Mouse (Mus musculus): ENCODE results near the gene Sp110.
"Not testable (repeated sequence)": the region's sequence is repeated elsewhere in the genome, so short reads cannot be mapped to it uniquely, and the experiment has no call there.

Gene Sp110

DNA sequence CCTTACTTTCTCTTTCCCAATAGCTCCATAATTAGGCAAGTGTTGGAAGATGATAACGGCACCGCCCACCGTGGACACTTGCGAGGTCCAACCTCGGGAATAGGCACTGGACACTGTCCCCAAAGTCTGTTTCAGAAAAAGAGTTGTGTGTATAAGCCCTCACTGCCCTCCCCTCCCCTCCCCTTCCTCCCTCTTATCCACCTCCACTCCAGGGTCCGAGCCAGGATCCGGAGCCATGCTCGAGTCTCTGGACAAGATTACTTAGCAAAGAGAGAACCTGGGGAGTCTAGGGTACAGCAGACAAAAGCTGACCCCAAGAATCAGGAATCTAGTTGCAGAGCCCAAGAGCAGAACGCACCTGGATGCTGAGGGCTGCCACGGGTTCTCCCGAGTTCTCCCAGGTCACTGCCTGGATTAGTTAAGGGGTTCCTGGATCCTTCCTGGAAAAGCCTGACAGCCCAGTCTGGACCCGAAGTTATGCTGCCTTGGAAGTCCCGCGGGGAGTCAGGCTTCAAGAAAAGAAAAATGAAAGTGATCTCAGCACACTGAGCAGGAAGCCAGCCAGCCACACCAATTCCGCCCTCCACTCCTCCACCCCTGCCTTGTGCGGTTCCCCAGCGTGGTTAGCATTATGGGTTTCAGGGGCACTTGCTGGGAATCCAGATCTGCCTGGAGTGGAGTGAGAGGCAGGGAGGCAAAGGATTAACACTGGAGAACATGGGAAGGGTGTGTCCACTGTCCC is at the start of gene Sp110:
TSS of gene Sp110 (minus strand) at position 547 of the 742 bp plus-strand sequence.
- peak; percentile 66 for DNase-seq (ENCODE audit: low read depth)

DNA sequence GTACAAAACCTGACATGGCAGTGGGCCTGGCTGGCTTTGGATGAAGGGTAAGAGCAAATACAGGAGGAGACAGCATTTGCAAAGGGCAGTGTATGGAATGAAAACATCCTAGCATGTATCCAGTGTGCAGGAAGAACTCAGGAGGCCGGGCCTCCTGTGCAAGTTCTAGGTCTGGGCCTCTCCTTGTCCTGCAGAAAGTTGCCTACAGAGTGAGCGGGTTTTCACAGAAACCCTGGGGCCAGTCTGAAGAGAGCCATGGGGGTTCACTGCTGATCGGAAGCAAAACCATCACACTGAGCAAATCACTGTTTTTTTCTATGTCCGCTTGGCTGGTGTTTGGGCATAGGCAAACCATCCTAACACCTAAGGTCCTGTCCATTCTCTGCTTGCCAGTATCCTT is 39.5 kb upstream of the Sp110 start:
- DNase-seq (ENCODE audit: low read depth), result not testable (repeated sequence)

DNA sequence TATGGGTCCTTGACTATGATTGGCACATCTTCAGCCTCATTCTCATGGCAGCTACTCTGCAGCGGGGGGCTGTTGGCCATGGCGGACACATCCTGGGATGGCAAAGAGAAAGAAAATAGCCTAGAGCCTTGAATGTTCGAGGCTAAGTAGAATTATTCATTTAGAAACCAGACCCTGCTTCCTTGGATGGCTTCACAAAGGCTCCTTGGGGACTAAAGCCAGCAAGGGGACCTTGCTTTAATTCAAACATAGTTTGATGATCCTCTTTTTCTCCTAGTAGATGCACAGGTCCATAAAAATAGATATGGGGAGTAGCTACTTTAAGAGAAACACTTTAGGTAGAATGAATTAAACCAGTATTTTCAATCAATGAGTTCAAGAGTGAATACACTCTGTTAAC is 38.3 kb upstream of the Sp110 start:
- not testable (repeated sequence) for DNase-seq (ENCODE audit: low read depth)

DNA sequence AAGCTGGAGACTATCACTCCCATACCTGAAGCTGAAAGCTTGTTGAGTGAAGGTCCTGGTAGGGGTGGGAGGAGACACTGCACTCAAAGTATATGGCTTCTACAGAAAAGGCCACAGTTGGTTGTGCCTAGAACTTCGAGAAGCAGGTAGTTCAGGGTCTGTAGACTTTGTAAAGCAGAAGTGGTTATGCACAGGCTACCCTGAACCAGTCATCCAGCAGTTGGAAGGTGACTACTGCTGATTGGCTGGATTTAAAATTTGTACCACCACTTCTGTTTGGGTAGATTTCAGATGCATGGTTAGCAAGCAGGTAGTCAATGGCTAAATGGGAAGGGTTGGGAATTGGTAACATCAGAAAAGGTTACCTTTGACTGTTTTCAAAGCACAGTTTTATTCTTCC is 20.1 kb upstream of the Sp110 start:
- not testable (repeated sequence) for DNase-seq (ENCODE audit: low read depth)

DNA sequence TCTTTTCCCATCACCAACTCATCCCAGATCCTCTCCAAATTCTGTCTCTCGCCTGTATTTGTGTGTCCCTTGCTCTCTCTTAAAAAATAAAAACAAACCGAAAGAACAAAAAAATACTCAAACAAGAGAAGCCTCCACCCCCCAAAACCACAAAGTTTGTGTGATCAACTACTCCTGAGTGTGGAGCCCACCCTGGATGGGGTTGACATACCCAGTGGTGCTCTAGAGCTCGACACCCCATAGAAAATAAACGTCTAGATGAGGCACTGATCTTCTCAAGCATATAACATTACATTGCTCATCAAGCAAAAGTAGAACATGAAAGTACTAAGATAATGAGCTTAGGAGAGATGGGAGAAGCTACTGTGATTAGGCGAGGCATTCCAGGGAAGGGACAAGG is 18.5 kb upstream of the Sp110 start:
- not testable (repeated sequence) for DNase-seq (ENCODE audit: low read depth)

DNA sequence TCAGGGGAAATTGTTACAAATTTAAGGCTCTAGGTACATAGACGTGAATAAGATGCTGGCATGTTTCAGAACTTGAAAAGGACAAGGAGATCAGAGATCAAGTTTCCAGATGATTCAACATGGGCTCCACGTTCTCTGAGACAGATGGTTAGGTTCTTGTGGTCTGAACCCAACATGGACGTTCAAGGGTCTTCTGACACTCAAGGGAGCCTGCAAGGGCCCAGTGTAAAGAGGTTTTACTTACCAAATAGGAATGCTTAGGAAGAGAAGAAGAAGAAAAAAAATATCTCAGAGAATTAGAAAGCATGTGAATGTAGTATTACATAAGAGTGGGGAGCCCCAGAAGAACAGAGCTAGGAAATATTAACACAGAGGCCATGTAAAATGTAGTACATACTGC is 17.2 kb upstream of the Sp110 start:
- not testable (repeated sequence) for DNase-seq (ENCODE audit: low read depth)

DNA sequence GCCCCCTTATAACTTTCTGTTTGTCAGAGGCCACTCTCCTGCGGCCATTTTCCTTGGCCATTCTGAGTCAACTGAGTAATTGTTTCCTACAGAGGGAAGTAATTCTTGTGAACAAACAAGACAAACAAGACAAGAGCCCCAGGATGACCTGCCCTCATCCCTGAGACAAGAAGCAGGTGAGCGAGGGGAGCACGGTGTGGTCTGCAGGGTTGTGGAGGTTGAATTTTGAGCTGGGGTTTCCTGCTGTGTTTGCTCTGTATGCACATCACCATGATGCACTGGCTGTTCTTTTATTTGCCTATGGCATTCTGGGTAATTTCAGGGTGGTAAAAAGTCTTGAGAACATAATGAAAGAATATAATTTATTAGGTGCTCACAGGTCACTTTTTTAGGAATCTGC is 16.5 kb upstream of the Sp110 start:
- DNase-seq (ENCODE audit: low read depth), result not testable (repeated sequence)

DNA sequence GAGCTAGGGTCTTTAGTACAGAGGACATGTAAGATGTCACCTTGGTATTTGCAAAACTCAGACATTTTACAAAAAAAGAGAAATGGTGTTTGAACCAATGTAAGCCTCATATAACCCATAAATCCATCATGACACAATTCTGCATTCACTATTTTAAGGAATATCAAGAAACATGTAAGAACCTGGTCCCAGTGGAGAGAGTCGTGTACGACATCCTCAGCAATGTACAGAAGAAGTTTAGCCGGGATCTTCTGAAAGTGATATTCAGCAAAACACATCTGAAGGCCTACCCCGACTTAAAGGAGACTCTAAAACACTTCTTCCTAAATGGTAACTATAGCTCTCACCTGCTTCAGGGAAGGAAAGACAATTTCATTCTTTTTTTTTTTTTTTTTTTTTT is 12.0 kb upstream of the Sp110 start:
- not testable (repeated sequence) for DNase-seq (ENCODE audit: low read depth)

DNA sequence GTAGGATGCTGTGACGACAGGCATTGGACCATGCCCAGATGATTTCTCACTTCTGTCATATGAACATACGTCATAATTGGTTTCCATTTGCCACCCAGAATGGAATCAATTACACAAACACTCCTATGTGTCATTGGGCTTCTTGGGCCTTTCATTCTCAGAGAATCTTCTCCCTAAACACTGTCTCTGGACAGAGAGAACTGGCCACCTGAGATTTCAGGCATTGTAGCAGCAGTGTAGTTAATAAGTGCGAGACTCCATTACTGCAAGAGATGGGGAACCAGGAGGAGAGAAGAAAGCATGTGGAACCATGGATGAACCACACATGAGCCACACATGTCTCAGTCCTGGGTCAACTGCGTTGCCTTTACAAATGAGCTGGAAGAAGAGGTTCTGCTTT is 9.7 kb upstream of the Sp110 start:
- not testable (repeated sequence) for DNase-seq (ENCODE audit: low read depth)

DNA sequence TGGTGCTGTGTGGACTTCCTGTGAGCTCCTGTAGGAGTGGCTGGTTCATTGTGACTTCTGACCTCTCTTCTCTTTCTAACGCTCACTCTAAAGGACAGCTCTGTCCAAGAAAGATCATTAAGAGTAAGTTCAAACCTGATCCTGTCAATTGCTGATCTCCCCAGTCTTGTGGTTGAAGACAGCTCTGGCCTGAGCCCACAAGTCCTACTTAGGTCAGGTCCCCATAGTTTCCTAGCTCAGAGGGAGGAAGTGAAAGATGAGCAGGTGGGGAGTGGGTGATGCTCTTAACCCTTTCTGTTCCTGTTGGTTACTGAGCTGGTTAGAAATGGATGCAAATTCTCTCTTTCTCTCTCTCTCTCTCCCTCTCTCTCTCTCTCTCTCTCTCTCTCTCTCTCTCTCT is 5.7 kb upstream of the Sp110 start:
- DNase-seq (ENCODE audit: low read depth), result not testable (repeated sequence)

DNA sequence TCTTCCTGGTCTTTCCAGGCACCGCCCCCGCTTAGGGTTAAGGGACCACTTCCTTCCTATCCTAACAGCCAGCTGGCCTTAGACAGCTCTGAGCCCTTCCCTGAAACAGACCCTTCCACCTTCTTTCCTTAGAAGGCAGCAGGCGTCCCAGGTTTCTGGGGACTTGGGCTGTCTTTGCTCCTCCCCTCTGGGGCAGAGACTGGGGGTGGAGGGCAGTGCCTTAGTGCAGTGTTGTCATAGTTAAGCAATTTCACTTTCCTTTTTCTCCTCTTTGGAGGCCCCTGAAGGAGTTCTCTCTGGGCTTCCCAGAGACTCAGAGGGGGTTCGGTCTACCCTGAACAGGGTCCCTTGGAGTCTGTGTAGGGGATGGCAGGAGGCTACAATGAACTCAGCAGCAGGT is 2.2 kb upstream of the Sp110 start:
- peak; percentile 63 for DNase-seq (ENCODE audit: low read depth)

DNA sequence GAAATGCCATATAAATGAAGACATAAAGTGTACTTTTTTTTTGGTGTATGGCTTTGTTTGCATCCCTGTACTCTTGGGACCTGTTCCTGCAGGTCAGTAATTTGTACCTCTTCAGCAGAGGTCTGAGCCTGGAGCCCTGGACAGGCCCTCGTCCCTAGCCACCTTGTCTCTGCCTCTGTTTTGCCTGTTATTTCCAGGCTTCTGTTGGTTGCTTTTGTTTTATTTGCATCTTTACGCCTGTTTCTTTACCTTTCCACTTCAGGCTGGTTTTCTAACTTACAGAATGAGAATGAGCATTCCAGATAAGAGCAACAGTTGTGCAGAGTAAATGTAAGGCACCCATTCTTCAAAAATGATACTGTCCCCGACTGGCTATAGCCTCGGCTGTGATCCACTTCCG is 1.5 kb upstream of the Sp110 start, which contains the start of gene Sp140:
TSS of gene Sp140 (plus strand) at position 301 of the 400 bp plus-strand sequence.
- DNase-seq (ENCODE audit: low read depth), result not testable (repeated sequence)

DNA sequence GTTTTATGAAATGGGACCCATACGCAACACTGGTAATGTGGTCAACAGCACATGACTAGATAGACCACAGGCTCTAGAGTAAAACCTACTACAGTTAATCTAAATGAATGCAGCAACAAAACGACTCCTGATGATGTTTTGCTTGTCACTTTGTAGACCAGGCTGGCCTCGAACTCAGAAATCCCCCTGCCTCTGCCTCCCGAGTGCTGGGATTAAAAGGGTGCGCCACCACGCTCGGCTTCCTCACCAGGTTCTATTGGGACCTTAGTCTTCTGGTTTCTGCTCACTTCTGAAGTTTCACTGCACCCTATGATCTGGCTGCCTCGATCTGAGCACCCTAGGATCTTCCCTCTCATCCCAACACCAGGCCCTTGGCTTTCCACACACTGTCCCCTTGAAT is 6.1 kb downstream of the Sp110 start:
- not testable (repeated sequence) for DNase-seq (ENCODE audit: low read depth)

DNA sequence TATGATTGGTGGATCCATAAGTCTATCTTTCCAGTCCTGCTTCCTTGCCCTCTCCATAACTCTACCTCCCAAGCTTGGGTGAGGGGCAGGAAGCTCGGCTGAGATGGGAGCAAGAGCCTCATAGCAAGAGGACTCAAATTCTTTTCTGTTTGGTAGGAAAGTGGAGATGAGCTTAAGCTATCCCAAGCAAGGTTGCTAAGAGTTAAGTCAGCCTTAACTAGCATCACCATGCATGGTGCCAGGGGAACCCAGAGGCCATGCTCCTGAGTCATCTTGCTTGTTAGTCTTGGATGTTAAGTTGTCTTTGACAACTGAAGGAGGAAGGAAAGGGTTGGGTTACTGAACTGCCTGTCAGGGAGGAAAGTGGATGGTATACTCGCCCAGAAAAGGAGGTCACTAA is 9.9 kb downstream of the Sp110 start:
- not testable (repeated sequence) for DNase-seq (ENCODE audit: low read depth)

DNA sequence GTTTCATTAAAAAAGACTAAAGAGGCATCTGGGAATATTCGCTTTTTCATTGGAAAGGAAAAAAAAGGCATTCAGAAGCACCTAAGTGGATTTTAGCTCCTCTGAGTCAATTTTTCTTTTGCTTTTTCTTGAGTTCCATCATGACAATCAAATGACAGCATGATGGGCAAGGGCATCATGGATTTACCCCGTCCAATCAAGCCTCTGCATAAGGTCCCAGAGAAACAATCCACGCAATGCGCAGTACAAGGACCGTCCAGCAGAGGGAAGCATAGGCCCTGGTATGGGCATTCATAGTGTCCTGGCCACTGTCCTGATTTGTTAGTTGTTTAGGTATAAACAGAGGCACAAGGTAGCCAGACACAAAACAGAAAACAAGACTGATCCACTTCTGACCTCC is 17.1 kb downstream of the Sp110 start:
- peak; percentile 49 for DNase-seq (ENCODE audit: low read depth)

DNA sequence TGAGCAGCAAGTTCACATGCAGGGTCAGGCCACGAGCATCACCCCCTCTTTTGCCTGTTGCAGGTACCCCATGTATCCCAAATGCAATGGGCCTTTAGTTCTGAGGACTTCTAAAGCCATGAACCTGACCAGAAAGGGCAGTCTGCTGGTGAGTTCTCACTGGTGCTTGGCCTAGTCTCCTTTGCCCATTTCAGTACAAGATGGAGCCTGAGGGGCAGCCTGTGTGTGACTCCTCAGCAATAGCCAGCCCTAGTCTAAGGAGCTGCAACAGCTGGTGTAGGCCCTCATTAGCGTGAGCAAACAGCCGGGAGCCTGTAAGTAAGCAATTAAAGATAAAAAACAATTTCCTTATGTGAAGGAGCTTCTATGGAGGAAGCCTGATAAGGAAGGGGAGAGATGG is 18.0 kb downstream of the Sp110 start:
- DNase-seq (ENCODE audit: low read depth), result not testable (repeated sequence)

DNA sequence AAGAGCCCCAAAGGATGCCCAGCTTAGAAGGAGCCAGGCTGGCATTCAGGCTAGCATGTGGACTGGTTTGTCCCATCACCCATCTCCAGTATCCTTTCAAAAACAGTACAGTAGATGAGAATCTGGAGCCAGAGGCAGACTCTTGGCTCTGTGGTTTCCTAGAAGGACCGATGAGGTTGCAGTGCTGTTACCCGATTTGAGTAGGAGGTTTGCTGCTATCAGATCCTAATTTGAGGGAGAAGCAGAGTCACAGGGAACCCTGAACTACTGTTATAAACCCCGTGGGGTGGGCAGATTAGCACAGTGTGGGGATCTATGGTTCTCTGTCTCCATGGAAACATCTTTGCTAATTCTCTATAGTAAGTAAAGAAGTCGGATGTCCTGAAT is 18.5 kb downstream of the Sp110 start:
- not testable (repeated sequence) for DNase-seq (ENCODE audit: low read depth)

DNA sequence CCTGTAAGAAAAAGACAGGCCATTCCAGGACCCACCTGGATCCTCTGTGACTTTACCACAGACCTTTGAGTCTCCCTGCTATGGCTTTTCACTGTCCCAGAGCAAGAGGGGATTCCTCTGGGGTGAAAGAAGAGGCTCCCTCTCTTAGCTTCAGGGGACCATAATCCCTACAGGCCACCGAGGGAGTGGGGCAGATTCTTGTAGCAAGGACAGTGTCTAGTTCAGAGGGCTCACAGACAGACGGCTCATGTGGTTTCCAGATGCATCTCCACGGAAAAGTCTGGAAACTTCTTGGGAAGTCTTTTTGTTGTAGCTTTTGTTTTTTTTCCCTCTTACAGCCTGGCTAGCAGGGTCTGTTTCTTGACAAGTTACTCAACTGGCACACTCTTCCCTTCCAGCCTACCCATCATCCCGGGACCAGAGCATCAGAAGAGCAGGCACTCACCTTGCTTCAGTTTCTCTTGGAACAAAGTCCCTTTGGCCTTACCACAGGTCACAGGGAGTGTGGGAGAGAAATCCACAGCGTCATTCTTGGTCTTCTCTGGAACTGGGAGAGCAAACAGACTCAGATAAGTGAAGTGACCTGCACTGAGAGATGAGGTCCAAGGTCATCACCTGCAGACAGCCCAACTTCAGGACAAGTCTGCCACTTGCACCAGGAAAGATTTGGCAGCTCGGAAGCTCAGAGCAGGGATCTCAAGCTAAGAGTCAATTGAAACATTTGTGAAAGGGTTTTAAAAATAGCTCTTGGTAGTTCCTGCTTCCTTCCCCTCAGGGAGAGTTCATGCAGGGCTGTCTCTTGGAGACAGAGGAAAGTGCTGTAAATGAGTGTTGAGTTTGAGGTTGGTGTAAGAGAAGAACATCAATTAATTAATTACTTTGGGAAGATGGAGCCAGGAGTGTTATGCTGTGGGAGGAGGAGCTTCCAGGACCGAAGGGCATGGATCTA is 19.1 kb downstream of the Sp110 start:
- not testable (repeated sequence) for DNase-seq (ENCODE audit: low read depth)

DNA sequence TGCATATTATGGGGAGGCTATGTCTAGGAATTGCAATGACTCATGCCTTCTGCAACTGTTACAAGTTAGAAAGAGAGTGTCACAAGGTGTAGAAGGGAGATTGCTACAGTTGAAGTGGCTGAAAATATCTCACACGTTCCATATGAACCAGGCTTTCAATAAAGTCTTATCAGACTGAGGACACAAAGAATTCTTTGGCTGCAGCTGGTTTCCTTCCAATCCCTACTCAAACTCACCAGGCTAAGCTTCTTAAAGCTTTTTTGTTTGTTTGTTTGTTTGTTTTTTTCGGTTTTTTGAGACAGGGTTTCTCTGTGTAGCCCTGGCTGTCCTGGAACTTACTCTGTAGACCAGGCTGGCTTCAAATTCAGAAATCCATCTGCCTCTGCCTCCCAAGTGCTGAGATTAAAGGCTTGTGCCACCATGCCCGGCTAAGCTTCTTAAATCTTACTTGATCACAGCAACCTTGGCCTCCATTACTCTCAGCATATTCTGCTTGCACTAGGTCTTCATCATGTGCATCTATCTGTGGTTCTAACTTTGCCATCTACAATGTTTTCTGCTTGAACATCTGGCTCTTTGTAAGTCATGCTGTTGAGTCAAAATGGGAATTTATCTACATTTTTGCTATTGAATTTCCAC is 20.1 kb downstream of the Sp110 start:
- DNase-seq (ENCODE audit: low read depth), result not testable (repeated sequence)

DNA sequence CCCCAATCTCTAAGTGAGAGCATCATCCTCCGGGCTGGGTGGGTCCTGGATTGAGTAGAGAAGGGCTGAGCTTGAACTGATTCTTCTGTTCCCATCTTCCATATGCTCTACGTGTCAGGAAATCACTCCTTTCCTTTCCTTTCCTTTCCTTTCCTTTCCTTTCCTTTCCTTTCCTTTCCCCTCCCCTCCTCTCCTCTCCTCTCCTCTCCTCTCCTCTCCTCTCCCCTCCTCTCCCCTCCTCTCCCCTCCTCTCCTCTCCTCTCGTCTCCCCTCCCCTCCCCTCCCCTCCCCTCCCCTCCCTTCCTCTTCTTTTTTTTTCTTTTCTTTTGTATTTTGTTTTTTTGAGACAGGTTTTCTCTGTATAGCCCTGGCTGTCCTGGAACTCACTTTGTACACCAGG is 23.2 kb downstream of the Sp110 start, which contains the start of gene G530012D18Rik:
TSS of gene G530012D18Rik (plus strand) at position 301 of the 400 bp plus-strand sequence.
- DNase-seq (ENCODE audit: low read depth), result not testable (repeated sequence)

DNA sequence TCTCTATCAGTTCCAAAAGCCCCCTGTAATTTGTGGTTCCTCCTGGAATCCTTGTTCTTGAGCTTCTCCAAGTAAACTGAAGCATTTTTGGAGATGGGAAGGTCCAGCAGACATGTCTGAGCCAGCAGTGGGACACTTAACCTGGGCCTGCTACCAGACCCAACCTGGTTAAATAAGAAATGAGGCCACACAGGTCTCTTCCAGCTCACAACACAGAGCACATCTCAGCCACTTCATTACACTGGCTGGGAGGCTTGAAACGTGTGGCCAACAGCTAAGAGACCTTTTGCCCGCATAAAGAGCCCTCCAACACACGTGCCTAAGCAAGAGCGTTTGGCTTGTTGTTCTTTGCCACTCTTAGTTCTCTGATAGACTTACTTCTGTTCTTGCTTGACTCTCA is 25.1 kb downstream of the Sp110 start:
- not testable (repeated sequence) for DNase-seq (ENCODE audit: low read depth)

DNA sequence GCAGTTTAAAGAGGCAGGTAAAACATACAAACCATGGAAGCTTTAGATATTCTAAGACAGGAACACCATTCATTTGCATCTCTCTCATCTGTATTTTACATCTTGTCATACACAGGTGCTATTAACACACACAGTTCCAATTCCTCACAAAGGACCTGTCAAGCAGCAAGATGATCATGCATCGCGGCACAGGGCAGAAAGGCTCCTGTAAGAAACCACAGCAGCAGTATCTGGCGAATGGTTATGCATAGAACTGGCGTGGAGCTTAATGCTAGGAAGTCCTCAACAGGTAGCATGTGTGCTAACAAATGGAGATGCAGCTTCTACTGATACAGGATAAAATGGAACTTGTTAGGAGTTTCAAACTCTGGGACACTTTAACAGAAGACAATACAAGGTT is 43.4 kb downstream of the Sp110 start:
- not testable (repeated sequence) for DNase-seq (ENCODE audit: low read depth)
